Mouse (Mus musculus) natural killer cell, adult 2 months (primary cell): ENCODE results near the gene Prkn.

ENCODE experiments used
- DNase-seq, 2 experiments: peaks; one replicate each; pipeline ENCODE4 v3.0.0; 2022; ENCODE audit warnings: low spot score in 2 of 2

Gene Prkn

GRCm38 (mm10) chr17:11736531-11736930, 896.3 kb downstream of the Prkn start:
- no peak for DNase-seq

DNA sequence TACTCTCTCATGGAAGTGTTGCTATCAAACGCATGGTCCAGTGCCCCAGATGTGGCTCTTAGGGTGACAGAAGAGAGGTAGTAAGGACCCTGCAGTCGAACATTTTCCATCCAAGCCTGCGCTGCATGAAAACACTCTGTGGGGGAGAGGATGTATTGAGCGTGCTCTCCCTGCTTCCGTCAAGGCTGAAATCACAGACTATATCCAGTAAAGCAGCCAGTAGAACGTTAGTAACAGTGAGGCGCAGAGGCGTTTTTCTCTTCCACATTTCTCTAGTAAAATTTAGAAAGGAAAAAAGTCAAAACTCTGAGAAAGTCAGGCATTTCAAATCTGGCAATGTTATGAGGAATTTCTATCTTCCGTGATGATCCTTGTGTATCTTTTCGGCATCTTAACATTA, 897.7 kb downstream of the Prkn start:
- DNase-seq, result no peak

- no peak for DNase-seq
Measured at GRCm38 (mm10) chr17:11740716-11741115, 900.5 kb downstream of the Prkn start.

DNA sequence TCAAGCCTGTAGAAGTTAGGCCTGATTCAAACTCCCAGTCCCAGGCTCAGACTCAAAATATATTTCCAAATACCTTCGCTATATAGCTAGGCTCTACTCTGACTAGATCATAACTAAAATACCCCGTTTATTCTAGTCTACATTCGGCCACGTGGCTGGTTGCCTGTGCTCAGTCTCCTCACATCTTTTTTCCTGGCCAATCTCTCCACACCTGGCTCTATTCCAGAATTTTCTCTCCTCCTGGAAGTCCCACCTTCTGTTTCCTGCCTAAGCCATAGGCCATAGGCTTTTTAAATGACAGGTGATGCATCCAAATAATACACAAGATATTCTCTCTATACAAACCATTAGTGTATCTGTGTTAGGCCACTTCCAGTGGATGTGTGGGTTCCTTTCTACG, 901.0 kb downstream of the Prkn start:
- DNase-seq, result no peak

GRCm38 (mm10) chr17:11751251-11751650, 911.1 kb downstream of the Prkn start:
- DNase-seq, result no peak

GRCm38 (mm10) chr17:11752686-11753085, 912.5 kb downstream of the Prkn start:
- DNase-seq, result no peak

GRCm38 (mm10) chr17:11765117-11765516, 924.9 kb downstream of the Prkn start:
- no peak for DNase-seq

GRCm38 (mm10) chr17:11765581-11765980, 925.4 kb downstream of the Prkn start:
- no peak for DNase-seq

DNA sequence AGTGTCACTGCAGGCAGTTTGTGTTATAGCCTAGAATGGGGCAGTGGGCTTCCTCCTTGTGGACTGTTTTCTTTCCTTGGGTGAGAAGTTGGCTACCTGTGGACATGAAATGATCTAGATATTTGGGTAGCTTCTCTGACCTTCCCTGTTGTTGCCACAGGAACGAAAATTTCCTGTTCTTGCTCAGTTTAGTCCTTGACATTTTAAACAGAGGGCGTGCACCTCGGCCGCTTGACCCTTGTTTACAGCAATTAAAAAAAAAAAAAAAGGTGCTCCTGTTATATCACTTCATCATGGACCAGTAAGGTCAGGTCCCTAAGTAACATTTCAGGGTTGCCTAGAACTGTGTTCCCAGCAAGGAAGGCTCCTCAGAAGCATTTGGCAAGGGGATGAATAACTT, 927.1 kb downstream of the Prkn start:
- no peak for DNase-seq

DNA sequence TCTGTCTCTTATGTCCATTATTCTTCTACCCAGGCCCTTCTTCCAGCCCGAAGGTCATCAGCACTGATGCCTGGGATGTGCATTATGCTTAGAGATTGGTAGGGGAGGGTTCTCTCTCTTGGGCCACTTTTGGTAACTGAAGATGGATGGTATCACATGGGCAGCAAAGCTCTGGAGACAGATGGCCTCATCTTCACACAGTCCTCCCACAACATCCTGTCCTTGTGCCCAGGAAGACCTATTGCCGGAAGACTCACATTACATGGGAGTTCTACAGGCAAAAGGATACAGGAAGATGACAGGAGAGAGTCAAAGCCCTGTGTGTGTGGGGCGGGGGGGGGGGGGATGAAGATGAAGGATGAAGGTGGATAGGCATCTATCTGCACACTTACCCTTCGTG, 928.2 kb downstream of the Prkn start:
- DNase-seq, result no peak

DNA sequence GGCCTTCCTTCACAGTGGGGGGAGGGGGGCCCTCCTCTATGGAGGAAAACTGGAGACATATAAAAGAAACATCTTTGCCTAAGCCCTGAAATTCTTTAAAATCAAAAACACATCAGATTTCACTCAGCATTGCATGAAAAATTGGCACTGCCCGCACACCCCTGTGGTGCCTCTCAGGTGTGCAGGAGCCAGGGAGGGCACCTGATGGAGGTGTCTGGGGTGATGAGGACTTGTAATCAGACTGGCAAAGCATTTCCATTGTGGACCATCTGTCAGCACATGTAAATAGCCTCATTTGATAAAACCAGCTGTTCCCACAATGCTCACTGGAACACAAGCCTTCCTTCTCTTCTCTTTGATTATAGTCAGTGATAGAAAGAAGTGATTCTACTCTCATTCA, 928.8 kb downstream of the Prkn start:
- DNase-seq, result no peak

DNA sequence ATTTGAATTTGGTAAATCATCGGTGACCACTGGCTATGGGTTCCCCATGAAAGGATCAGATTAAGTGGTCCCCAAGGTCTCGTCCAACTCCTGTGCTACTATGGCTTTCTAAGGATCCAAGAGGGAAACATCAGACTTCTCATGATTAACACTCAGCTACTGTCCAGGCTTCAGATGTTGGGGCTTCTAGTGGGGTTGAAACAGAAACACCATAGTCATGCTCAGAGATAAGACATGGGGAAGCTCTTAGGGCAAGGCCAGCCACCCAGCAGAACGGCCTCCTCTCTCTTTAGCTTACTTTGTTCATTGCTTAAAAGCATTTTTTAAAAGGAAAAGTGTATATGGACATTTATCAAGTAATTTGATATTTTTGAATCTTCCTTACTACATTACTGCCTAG, 929.3 kb downstream of the Prkn start:
- DNase-seq, result no peak

DNA sequence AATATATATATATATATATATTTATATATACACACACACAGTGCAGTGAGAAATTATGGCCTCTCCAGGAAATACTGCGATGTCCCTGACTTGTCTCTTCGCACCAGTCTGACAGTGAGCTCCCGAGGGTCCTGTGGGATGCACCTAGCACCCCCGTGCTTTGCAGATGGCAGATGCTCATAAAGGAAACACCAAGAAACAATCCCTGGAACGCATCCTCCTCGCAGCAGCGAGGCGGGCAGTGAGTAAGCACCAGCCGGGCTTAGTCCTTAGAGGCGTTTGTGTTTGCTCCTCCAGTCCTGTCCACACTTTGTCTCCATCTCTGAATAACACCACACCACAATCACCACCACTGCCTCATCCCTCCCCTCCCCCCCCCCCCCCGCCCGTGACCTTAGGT, 939.4 kb downstream of the Prkn start:
- no peak for DNase-seq

DNA sequence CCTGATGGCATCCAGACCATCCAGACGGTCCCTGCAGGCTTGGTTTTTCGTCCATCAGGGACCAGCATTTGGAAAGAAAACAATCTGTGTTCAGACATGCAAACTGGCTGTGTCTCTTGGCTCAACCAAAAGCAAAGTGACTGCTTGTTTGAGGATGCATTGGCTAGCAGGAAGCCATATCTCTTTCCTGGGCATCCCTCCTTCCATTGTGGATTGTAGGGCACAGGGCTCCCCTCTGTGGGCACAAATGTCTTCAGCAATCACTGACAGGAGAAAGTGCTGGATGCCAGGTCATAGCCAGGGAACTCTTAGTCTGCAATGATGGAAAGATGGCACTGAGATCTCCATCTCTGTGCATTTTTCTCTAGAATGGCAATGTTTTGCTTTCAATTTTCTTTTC, 939.8 kb downstream of the Prkn start:
- no peak for DNase-seq

DNA sequence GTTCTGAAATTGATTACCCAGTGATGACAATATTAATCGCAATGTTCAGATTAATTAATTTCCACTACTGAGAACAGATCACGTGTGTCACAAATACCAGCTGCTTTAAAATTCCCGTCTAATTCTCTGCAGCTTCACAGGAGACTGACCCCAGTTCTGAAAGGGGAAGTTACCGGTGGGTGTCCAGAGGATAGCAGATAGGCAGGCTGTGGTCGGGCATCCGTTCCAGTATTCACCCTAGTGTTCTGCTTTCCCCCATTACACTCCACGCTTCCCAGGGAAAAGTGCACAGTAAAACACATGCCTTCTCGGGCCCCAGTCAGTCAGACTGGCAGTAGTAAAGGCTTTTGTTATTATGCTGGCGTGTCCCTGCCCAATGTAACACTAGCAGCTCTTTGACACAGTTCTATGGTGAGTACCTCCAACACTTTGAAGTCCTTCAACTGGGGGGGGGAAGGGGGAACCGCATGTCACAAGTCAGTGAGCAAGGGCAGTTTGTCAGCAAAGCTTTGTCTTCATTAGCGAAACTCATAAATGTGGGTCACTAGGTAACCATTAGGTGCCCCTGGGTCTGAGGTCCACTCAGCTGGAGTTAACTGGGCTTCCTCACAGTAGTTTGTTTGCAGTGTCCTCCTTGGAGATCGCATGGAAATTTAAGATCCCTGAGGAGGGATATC, 940.8 kb downstream of the Prkn start:
- DNase-seq, result no peak

GRCm38 (mm10) chr17:11788270-11788936, 948.2 kb downstream of the Prkn start:
- no peak for DNase-seq

GRCm38 (mm10) chr17:11795979-11796378, 955.8 kb downstream of the Prkn start:
- DNase-seq, result no peak

DNA sequence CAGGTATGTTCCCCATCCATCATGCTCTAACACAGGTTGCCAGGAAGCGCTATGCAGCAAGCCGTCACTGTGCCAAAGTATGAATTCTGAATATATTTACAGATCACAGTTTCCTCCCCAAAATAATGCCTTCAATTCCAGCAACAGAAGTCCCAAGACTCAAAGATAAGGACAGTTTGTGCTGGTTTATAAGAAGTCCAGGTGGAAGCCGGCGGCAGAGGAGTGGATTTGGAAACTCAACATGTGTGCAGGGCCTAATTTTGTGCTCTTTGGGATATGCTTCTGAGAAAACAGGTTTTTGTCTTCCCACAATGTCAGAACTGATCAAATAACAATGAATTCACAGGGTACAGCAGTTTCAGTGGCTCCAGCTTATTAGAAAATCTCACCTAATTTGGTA, 961.0 kb downstream of the Prkn start:
- DNase-seq, result no peak

GRCm38 (mm10) chr17:11807280-11807679, 967.1 kb downstream of the Prkn start:
- no peak for DNase-seq

- no peak for DNase-seq
Measured at GRCm38 (mm10) chr17:11817886-11818285, 977.7 kb downstream of the Prkn start.

- no peak for DNase-seq
Measured at GRCm38 (mm10) chr17:11819506-11819905, 979.3 kb downstream of the Prkn start.

DNA sequence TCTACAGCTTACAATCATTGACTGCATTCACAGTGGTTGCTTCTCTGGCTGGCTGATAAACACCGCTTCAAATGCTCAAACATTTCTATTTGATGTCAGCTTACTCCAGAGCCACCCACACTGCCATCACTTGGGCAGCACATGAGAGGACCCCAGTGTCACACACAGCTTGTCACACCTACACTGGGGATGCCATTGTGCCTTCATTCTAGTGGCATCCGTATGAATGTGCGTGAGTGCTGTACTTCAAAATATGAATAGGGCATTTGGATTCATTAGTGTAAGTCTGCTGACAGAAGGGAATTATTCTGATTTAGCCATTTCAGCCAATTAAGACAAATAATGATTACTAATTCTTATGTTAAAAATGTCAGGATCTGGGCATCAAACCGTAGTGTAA, 980.6 kb downstream of the Prkn start:
- DNase-seq, result no peak

GRCm38 (mm10) chr17:11829501-11829900, 989.3 kb downstream of the Prkn start:
- no peak for DNase-seq

DNA sequence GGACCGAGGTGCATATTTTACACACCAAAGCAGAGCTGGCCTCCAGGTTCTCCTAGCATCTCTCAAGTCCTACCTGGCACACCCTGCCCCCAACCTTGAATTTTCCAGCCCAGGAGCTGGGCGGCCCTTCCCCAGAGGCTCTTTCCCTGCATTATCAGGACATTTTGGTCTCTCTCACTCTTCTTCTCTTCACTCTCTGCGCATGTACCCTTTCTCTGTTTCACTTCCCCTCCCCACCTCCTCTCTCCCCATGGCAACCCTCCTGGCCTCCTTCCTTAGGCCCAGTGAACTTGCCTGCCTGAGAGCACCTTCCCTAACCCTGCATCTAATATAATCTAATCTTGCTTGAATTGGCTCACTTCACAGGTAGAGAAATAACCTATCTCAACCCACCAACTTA, 996.9 kb downstream of the Prkn start:
- DNase-seq, result no peak
